Mouse (Mus musculus) kidney, adult 18-20 months (tissue): ENCODE data around the gene Nbeal2.
"Not testable (repeated sequence)": the region's sequence is repeated elsewhere in the genome, so short reads cannot be mapped to it uniquely, and the experiment has no call there.

ENCODE experiments used
- DNase-seq: peaks from one replicate; pipeline ENCODE4 v3.0.0; 2021

The Nbeal2 gene

DNA sequence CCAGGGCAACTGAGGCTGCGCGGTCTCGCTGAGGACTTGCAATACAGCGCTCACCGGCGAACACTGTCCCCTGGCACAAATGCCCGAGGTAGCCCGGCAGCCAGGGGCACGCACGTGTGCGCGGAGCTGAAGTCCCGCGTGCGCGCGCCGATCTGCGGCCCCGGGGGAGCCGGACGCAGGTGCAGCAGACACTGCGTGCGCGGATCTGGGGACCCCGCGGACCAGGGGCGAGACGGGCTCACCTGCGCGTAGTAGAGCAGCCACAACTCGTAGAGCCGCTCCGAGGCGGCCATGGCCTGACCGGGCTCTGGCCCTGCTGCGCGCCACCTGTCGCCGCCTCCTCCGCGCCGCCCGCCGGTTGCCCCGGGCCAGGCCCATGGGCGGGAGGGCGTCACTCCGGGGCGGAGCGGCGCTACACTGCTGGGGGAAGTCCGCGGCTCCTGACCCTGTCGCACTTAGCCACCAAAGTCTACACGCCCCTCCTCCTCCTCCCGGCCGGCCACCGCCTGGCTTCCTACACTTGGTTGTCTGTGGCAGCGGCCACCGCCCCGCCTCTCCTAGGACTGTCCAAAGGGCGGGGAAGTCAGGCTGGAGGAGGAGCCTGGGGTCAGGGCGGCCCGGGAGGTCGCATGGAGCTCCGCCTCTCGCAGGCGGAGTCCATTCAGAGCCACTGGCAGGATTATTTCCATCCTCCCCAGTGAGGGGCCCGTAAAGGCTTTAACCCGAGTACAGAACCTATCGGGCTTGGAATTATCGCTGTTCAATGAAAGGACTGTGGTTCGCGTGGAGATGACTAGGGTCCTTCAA, at the start of gene Nbeal2:
TSS of gene Nbeal2 (minus strand) at position 507 of the 807 bp plus-strand sequence.
- peak; percentile 97 for DNase-seq

DNA sequence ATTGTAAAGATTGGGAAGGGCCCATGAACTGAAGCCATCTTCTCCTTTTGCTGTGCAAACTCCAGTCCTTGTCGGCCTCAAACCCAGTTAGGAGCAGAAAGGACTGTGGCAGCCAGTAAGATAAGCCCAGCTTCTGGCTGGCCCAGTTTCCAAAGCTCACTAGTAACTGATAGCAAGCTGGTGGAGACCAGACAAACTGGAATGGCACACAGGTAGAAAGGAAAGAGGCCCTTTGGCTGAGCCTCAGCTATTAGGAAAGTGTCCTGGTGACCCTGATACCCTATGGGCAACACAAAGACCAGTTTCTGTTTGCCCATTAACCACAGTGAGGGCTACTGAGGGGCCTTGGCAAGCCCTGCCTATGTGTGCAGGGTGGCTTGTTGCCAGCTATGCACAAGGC, 48.9 kb upstream of the Nbeal2 start:
- DNase-seq: no peak

DNA sequence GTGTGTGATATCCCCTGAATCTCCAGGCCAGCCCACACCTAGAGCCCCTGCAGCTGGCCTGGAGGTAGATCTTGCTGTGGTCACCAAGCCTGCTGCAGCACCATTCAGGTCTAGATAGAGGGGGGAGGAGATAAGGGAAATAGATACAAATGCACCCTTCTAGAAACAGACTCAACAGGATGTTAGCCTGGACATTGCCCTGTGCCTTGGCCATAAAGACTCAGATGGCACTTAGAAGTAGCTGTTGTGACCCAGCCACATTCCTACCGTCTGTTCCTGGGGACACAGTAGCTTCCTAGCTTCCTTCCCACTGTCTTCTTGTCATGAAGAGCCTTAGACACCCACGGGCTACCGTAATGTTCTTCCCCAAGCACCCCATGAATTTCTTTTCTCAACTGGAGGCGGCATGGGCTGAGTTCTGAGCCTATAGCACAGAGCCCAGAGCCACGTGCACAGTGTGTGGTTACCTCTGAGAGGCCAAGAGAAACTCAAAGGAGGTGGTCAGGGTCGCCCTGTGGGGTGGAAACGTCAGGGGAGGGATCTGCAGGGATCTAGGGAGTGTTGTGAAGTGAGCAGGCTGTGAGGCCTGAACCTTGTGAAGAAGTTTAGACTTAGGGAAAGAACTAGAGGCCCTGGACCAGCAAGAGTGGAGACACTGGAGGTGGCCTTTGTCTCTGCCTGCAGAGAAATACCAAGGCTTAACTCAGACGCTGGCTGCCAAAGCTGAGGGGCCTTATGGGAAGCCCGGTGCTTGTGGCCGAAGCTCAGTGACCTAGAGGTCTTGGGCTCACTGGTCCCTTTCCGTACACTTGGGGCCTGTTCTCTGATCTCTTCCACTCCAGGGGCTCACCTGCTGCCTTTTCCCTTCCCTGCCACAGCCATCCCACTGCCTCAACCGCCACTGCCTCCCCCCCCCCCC, 47.4 kb upstream of the Nbeal2 start:
- DNase-seq: peak; percentile 39

DNA sequence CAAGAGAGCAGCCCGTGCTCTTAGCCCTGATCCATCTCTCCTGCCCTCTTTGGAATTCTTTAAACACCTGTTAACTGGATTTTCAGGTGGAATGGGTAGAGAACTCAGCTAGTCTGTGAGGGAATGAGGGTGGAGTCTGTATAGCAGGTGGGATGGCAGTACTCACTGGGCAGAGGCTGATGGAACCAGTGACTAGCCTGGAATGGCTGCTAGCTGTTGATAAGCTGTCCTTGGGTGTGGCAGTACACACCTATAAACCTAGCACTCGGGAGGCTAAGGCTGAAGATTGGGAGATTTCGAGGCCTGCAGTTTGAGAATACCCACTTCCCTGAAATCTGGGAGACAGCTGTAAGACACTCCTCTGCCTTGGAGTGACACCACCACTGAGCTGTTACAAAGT, 45.6 kb upstream of the Nbeal2 start:
- no peak for DNase-seq

DNA sequence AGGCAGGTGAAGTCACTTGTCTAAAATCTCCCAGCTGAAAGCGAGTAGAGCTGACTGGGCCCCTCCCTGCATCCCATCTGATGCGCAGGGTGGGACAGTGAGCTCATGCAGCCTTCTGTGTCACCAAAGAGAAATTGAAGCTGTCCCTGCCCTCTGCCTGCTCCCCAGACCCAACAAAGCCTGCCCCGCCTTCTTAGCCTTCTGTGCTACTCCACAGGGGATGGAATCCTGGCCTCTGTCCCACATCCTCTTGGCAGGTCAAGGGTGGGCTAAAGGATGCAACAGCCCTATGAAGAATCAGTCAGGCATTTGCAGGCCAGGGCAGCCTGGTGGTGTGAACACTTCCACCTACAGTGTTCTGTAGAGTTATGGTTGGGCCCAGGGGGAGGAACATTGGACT, 43.5 kb upstream of the Nbeal2 start:
- DNase-seq: no peak

DNA sequence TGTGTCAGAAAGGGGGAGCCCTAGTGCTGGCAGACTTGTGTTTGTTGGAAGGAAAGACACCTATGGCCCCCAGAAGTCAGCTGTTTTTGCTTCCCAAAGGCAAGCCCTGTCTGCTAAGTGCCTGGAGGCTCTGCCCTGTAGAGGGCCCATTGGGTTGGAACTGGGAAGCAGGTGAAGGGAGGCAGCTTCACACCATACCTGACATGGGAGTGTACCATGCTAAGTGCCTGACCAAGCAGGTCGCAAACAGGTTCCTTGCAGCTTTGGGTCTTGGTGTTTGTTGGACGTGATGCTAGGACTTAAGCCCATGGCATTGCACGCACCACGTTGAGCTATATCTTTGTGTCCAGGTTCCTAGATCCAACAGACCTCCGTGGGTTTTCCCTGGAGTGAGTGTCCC, 42.5 kb upstream of the Nbeal2 start:
- no peak for DNase-seq

DNA sequence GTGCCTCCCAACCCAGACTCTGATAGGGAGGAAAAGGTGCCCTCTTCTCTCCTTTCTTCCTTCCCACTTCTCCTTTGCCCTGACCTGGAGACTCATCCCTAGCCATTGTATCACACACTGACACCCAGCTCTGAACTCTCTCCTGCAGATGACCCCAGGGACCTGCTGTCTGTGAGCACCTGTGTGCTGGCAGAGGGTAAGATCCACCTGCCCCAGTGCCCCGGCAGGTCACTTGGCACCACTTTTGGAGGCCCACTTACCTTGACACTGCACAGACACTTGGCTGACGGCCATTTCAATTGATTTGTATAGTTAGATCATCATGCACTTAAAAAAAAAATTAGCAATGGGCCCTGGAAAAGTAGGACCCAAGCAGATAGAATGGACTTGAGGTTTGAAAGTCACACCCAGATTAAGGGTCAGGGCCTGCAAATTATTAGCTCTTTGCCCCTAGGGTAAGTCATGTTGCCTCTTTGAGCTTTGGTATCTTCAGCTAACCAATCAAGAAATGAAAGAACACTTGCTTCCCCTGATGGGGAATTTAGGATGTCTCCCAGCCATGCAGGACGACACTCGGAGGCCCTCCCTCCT, 41.3 kb upstream of the Nbeal2 start:
- DNase-seq: no peak

DNA sequence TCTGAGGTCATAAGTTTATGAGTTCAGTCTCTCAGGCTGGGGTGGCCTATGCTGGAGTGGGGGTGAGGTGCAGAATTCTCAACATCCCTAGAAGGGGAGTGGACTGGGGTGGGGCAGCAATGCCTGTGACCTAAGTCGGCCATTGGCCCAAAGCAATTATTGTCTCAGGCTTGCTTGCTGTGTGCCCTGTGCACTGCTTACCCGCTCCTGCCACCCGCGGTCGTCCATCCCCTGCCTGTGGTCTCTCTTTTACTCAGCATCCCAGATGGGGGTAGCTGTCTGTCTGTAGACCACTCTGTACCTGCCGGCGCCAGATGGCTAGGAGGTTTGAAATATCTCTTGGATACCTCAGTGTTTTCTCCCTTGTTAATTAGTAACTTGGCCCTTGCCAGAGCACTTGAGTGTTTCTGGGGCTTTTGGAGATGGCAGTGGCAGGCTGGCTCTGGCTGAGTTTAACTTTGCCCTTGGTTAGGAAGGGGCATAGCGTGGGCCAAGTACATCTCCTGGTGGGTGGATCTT, 35.4 kb upstream of the Nbeal2 start:
- peak; percentile 82 for DNase-seq

DNA sequence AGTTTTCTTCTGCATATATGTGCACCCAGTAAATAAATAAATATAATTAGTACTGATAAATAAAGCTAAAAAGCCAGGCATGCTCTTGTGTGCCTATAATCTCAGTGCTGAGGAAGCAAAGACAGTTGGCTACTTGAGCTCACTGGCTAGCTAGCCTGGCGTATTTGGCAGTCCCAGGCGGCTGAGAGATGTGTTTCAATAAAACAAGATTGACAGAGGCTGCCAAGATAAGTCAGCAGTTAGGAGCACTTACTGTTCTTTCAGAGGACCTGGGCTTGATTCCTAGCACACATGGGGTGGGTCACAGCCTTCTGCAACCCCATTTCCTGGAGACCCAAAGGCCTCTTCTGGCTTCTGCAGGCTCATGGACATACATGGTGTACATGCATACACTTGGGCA, 33.9 kb upstream of the Nbeal2 start:
- DNase-seq: no peak

DNA sequence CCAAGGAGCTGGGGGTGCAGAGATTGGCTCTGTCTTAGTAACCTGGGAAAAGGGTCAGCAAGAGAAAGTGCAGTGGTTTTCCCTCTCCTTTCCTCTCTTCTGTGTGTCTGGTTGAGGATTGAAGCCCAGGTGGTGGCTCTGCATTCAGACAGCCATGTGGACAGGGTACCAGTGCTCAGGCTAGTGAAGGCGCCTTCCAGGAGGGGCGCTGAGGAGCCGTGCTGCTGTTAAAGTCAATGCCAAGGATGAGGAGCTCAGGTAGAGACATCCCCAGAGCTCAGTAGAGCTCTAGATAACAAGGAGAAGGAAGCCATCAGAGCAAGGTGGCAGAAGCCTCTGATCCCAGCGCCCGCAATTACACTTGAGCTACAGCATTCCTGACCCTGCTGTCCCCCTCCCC, 33.1 kb upstream of the Nbeal2 start:
- DNase-seq: no peak

DNA sequence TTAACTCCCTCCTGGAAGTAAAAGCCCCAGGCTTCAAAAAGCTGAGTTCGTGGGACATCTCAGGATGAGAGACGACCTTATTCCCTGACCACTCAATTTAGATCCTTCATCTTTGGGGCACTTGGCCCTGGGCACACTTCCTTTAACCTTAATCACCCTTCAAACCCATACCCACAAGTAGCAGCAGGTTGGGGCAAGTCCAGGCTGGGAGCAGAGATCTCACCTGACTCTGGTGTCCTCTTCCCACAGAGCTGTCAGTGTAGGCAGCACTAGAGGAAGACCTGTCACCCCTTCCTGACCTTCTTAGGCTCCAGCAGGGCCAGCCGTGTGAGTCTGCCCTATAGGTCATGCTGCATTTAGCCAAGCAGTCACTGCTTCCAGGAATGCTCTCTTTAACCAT, 32.5 kb upstream of the Nbeal2 start:
- no peak for DNase-seq

DNA sequence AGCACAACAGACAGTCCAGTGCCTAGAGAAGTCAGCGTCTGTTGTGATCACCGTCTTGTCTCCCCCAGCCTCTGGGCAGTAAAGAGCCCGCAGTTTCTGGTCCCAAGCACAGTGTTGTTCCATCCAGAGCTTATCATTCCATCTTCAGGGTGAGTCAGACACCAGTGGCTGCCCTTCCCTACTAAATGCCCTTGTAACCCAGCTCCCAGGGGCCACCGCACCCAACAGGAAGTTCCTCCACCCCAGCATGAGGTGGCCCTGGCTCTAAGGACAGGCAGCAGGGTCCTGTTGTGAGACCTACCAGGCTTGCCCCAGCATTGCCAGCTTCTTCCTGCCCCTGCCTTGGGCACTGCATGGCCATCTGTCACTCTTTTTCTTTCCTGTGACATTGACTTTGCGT, 31.6 kb upstream of the Nbeal2 start:
- no peak for DNase-seq

DNA sequence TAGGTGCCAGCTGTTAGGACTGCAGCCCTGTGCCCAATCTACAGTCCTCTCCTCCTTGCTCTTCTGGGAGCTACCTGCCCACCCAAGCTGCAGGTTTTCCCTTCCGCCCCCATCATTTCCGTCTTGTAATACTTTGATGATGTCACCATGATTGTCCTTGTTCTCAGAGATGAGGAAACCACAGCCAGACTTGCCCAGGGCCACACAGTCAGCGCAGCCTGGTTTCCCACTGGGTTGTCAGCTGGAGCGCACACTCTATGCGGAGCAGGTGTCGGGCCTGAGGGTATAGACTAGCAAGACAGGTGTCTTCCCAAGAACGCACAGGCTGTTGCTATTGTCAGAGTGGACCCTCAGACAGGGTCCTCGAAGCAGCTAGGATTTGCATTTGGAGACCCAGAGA, 31.2 kb upstream of the Nbeal2 start:
- no peak for DNase-seq

DNA sequence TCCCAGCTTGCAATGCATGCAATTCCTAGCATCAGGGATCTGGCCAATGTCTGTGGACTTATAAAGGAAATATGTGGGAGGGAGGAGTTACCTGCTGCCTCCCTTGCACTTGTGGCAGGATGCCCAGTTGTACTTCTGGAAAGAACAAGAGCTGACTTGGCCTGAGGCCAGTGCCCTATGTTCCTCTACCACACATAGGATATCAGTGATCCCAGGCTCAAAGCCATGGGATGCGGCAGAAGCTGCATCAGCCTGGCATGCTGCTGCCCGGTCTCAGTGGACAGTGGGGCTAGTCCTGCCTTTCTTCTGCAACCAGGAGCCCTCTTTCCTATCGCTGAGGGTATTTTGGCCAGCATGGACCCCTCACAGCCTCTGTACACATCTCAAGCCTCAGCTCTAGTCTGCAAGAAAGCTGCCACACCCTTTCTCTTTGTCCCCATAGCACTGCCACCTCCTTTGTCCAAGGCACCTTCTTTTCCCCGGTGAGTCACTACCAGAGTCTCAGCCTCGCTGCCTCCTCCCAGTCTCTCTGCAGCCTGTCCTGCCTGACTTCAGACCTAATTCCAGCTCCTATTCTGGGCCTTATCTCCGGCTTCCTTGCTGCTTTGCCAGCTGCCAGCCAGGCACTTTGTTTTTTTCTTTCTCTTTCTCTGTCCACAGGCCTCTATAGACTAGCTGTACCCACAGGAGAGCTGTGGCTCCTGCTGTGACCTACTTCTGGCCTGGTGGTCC, 30.3 kb upstream of the Nbeal2 start:
- peak; percentile 93 for DNase-seq

DNA sequence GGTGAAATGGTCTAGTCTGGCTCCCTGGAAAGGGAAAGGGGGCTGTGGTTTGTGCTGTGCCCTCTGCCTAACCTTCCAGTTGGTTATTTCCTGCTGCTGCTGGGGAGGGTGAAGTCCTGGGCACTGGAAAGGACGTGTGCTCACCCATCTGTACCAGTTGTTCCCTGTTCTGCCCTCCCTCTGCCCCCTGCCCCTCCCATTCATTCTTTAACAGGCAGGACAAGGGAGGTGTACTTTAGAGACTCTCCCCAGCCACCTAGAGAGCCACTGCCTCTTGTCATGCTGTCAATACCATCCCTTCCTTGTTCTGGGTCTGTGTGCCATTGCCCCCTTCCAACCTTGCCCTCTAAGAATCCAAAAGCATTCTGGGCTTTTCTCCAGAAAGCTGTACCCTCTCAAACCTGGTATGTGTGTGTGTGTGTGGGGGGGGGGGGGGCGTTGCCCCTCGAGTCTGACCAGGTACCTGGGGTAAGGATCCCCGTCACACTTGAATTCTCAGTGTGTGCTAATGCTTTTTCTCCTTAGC, 29.7 kb upstream of the Nbeal2 start:
- DNase-seq: peak; percentile 78

DNA sequence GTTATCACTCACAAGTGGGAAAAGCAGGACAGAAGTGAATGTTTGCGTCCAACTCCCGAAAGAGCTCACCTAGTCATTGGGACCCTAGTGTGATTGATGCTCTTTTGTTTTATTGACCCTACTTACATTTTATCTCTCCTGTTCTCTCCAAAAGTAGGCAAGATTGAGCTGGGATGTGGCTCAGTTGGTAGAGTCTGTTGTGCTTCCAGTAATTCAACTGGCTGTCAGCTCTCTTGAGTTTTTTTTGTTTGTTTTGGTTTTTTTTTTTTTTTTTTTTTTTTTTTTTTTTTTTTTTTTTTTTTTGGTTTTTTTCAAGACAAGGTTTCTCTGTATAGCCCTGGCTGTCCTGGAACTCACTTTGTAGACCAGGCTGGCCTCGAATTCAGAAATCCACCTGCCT, 28.7 kb upstream of the Nbeal2 start:
- not testable (repeated sequence) for DNase-seq

DNA sequence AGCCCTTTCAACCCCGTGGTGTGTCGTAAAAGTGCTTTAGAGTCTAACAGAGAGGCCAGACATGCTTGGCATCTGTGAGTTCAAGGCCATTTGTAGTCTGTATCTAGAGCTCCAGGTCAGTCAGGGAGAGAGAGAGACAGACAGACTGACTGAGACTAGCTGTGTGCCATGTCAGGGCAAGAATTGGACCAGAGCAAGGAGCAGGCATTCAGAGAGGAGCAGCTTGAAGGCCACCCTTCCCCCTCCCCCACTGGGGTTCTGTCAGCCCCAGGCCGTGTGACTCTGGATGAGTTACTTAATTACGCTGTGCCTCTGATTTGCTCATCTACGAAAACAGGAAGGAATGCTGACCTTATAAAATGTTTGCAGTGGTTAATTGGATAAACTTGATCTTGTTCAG, 28.3 kb upstream of the Nbeal2 start:
- peak; percentile 44 for DNase-seq

DNA sequence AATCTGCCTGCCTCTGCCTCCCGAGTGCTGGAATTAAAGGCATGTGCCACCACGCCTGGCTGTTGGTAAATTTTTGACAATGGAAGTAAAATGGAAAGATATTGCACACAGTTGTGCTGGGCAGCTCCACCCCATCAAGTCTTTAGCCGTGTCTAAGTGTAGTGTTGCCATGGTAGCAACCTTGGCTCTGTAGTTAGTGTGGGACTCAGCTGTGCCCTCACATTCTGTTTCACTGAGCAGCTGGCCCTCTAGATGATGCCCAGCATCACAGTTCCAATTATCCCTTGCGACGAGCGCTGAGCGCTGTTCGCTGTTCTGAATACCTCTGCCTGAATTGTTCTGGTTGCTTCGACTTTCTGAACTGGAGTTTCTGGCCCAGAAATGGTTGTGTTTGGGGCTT, 27.9 kb upstream of the Nbeal2 start:
- no peak for DNase-seq

DNA sequence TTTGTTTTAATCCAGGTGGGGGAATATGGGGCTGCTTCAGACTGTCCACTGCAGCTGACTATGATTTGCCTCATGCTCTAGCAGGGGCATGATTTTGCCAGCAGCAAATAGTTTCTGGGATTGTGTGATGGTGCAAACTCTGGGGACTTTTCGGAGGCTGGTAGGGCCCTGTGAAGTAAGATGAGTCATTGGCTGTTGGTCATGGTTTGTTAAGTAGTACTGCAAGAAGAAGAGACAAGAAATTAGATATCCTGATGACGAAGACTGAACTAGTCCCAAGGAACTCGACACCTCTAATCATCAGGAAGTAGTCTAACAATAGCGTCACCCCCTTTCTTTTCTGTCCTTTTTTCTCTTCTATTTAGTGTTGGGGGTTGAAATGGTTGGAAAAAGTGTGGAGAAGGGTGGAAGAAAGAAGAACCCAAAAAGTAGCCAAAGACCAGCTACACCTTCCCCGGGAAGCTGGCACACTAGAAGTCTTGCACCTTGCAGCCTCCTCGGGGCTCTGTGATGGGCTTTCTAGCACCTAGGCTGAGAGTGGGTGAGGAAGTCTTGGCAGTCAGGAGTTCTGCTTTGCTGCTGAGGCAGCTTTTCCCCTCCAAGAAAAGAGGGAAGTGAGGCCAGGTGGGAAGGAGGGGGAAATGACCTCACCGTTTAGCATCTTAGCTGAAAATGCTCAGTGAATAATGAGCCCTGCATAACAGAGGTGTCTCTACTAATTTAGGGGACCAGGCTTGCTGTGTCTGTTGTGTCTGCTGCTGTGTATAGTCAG, 27.0 kb upstream of the Nbeal2 start:
- no peak for DNase-seq

DNA sequence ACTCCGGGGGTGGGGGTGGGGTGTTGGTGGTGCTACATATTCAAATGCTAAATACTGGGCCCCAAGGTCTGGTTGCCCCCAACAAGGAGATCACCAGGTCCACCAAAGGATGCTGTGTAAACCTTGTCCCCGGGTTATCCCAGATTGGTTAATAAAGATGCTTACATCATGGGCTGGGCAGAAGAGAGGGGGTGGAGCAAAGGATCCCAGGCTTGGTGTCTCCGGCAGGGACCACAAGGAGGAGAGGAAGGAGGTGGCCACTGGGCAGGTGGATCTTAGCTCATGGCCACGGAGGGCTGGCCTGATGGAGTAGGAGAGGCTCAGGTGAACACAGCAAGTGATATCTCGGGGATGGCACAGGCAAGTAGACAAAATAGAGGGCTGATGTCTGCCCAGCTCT, 24.9 kb upstream of the Nbeal2 start:
- no peak for DNase-seq

DNA sequence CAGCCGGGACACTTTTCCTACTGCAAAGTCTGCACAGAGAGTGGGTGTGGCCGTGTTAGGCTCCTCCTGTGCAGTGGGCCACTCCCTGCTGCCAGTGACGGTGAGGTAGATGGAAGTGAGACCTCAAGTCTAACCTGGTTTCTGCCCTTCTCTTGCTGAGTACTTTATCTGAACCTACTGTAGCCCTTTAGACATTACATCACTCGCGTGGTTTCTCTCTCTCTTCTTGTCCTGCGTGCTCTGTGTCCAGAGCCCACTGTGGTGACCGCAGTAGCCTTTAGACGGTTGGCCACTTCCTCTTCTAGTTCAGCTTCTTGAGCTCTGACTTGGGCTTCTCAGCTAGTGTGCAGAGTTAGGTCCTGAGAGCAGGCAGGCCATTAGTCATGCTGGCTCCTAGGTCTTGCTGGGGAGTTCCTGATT, 22.5 kb upstream of the Nbeal2 start:
- DNase-seq: no peak
